Mouse (Mus musculus): ENCODE data around the gene Rab31. TPM values are rescaled to one million over a fixed set of nuclear protein-coding genes. Genes with fewer than 3 reads are reported as not detected.
A peak's percentile ranks its signal among the peaks of the same experiment; 100 is the strongest.

The Rab31 gene
- polyA plus RNA-seq, 1 experiment from 2014 or later = 36.7 TPM

- no peak overlapping the region for H3K9ac ChIP-seq
- no peak overlapping the region for H3K27ac ChIP-seq
- H3K4me1 ChIP-seq = no peaks in the 10 kb centered on the region
- H3K9me3 ChIP-seq = no peaks in the 10 kb centered on the region
- no peak overlapping the region for H3K4me2 ChIP-seq
- no peaks in the 10 kb centered on the region for H3K36me3 ChIP-seq
- H3K27me3 ChIP-seq = no peaks in the 10 kb centered on the region
- WGBS = 84% methylated on average over 4 of the region's 4 CpGs
- no peak for ATAC-seq (ENCODE audit: borderline replicate concordance, extremely low read depth, low FRiP score, low TSS enrichment)
- H3K4me3 ChIP-seq = no peak overlapping the region
Measured at GRCm38 (mm10) chr17:65732666-65733065, 39.9 kb downstream of the Rab31 start.

GRCm38 (mm10) chr17:65731710-65732109 is 40.8 kb downstream of the Rab31 start:
- no peak for ATAC-seq (ENCODE audit: borderline replicate concordance, extremely low read depth, low FRiP score, low TSS enrichment)
- H3K4me3 ChIP-seq = no peak overlapping the region
- WGBS = 85% methylated on average over 9 of the region's 9 CpGs
- no peaks in the 10 kb centered on the region for H3K4me1 ChIP-seq
- no peaks in the 10 kb centered on the region for H3K9me3 ChIP-seq
- no peak overlapping the region for H3K27ac ChIP-seq
- no peaks in the 10 kb centered on the region for H3K36me3 ChIP-seq
- H3K4me2 ChIP-seq = no peak overlapping the region
- H3K27me3 ChIP-seq = no peaks in the 10 kb centered on the region
- no peak overlapping the region for H3K9ac ChIP-seq

- Histone ChIP-seq H3K9me3 (no peaks in the 10 kb centered on the region), H3K27me3 (no peaks in the 10 kb centered on the region), H3K4me2 (no peak overlapping the region), H3K4me1 (no peaks in the 10 kb centered on the region), H3K4me3 (no peak overlapping the region), H3K27ac (peak overlapping the region; percentile 54), H3K36me3 (no peaks in the 10 kb centered on the region), H3K9ac (no peak overlapping the region)
- no peak for ATAC-seq (ENCODE audit: borderline replicate concordance, extremely low read depth, low FRiP score, low TSS enrichment)
- 58% methylated on average over 16 of the region's 16 CpGs for WGBS
Measured at GRCm38 (mm10) chr17:65729945-65730741, 42.4 kb downstream of the Rab31 start.

- ATAC-seq (ENCODE audit: borderline replicate concordance, extremely low read depth, low FRiP score, low TSS enrichment) = no peak
- Histone ChIP-seq H3K27me3 (no peaks in the 10 kb centered on the region), H3K9ac (no peak overlapping the region), H3K4me2 (no peak overlapping the region), H3K4me3 (no peak overlapping the region), H3K9me3 (no peaks in the 10 kb centered on the region), H3K36me3 (no peaks in the 10 kb centered on the region), H3K4me1 (no peaks in the 10 kb centered on the region), H3K27ac (no peak overlapping the region)
- 88% methylated on average over 5 of the region's 5 CpGs for WGBS
Measured at GRCm38 (mm10) chr17:65726755-65727154, 45.8 kb downstream of the Rab31 start.

- no peaks in the 10 kb centered on the region for H3K36me3 ChIP-seq
- no peak overlapping the region for H3K9ac ChIP-seq
- ATAC-seq (ENCODE audit: borderline replicate concordance, extremely low read depth, low FRiP score, low TSS enrichment) = no peak
- no peaks in the 10 kb centered on the region for H3K4me1 ChIP-seq
- no peaks in the 10 kb centered on the region for H3K9me3 ChIP-seq
- no peaks in the 10 kb centered on the region for H3K27me3 ChIP-seq
- H3K4me2 ChIP-seq = no peak overlapping the region
- no peak overlapping the region for H3K27ac ChIP-seq
- WGBS = 90% methylated on average over 6 of the region's 6 CpGs
- H3K4me3 ChIP-seq = no peak overlapping the region
Measured at GRCm38 (mm10) chr17:65726274-65726673, 46.3 kb downstream of the Rab31 start.

- 62% methylated on average over 2 of the region's 2 CpGs for WGBS
- no peak for ATAC-seq (ENCODE audit: borderline replicate concordance, extremely low read depth, low FRiP score, low TSS enrichment)
- H3K4me3 ChIP-seq = no peak overlapping the region
Measured at GRCm38 (mm10) chr17:65725814-65726213, 46.7 kb downstream of the Rab31 start.

GRCm38 (mm10) chr17:65725381-65725780 is 47.2 kb downstream of the Rab31 start:
- H3K4me3 ChIP-seq = no peak overlapping the region
- no peak for ATAC-seq (ENCODE audit: borderline replicate concordance, extremely low read depth, low FRiP score, low TSS enrichment)
- WGBS = 63% methylated on average over 8 of the region's 8 CpGs
- no peak overlapping the region for H3K4me2 ChIP-seq
- H3K4me1 ChIP-seq = no peaks in the 10 kb centered on the region
- H3K9ac ChIP-seq = no peak overlapping the region
- no peaks in the 10 kb centered on the region for H3K9me3 ChIP-seq
- no peaks in the 10 kb centered on the region for H3K27me3 ChIP-seq
- no peaks in the 10 kb centered on the region for H3K36me3 ChIP-seq
- no peak overlapping the region for H3K27ac ChIP-seq

More at GRCm38 (mm10) chr17:65725814-65726213, 46.7 kb downstream of the Rab31 start:
- no peak overlapping the region for H3K4me2 ChIP-seq
- H3K9ac ChIP-seq = no peak overlapping the region
- no peaks in the 10 kb centered on the region for H3K9me3 ChIP-seq
- no peaks in the 10 kb centered on the region for H3K4me1 ChIP-seq
- H3K36me3 ChIP-seq = no peaks in the 10 kb centered on the region
- no peaks in the 10 kb centered on the region for H3K27me3 ChIP-seq
- H3K27ac ChIP-seq = no peak overlapping the region

- Histone ChIP-seq H3K4me2 (no peak overlapping the region), H3K4me1 (no peaks in the 10 kb centered on the region), H3K9me3 (no peaks in the 10 kb centered on the region), H3K4me3 (no peak overlapping the region), H3K27ac (0 out of 2 replicates have a peak overlapping the region, but pooled peaks have one; percentile 6), H3K27me3 (no peaks in the 10 kb centered on the region), H3K9ac (no peak overlapping the region), H3K36me3 (no peaks in the 10 kb centered on the region)
- WGBS = 58% methylated on average over 11 of the region's 11 CpGs
- peak; percentile 55; the same call in 1 of the 2 replicates for ATAC-seq (ENCODE audit: borderline replicate concordance, extremely low read depth, low FRiP score, low TSS enrichment)
Measured at GRCm38 (mm10) chr17:65724254-65724653, 48.3 kb downstream of the Rab31 start.

- no peaks in the 10 kb centered on the region for H3K4me1 ChIP-seq
- H3K27me3 ChIP-seq = no peaks in the 10 kb centered on the region
- WGBS = 91% methylated on average over 8 of the region's 8 CpGs
- no peak overlapping the region for H3K27ac ChIP-seq
- no peak for ATAC-seq (ENCODE audit: borderline replicate concordance, extremely low read depth, low FRiP score, low TSS enrichment)
- H3K9me3 ChIP-seq = no peaks in the 10 kb centered on the region
- no peaks in the 10 kb centered on the region for H3K36me3 ChIP-seq
- H3K9ac ChIP-seq = no peak overlapping the region
- no peak overlapping the region for H3K4me3 ChIP-seq
- no peak overlapping the region for H3K4me2 ChIP-seq
Measured at GRCm38 (mm10) chr17:65723633-65724032, 48.9 kb downstream of the Rab31 start.

GRCm38 (mm10) chr17:65721330-65721729 is 51.2 kb downstream of the Rab31 start:
- no peak overlapping the region for H3K4me2 ChIP-seq
- H3K27me3 ChIP-seq = no peaks in the 10 kb centered on the region
- no peaks in the 10 kb centered on the region for H3K36me3 ChIP-seq
- H3K9ac ChIP-seq = no peak overlapping the region
- no peaks in the 10 kb centered on the region for H3K4me1 ChIP-seq
- ATAC-seq (ENCODE audit: borderline replicate concordance, extremely low read depth, low FRiP score, low TSS enrichment) = no peak
- no peak overlapping the region for H3K4me3 ChIP-seq
- no peaks in the 10 kb centered on the region for H3K9me3 ChIP-seq
- no peak overlapping the region for H3K27ac ChIP-seq

GRCm38 (mm10) chr17:65719826-65720225 is 52.7 kb downstream of the Rab31 start:
- Histone ChIP-seq H3K27ac (no peak overlapping the region), H3K4me2 (no peak overlapping the region), H3K27me3 (no peaks in the 10 kb centered on the region), H3K4me1 (no peaks in the 10 kb centered on the region), H3K4me3 (no peak overlapping the region), H3K9me3 (no peaks in the 10 kb centered on the region), H3K36me3 (no peaks in the 10 kb centered on the region), H3K9ac (no peak overlapping the region)
- 91% methylated on average over 5 of the region's 5 CpGs for WGBS
- ATAC-seq (ENCODE audit: borderline replicate concordance, extremely low read depth, low FRiP score, low TSS enrichment) = no peak

GRCm38 (mm10) chr17:65718578-65718977 is 54.0 kb downstream of the Rab31 start:
- WGBS = 91% methylated on average over 2 of the region's 2 CpGs
- no peaks in the 10 kb centered on the region for H3K27me3 ChIP-seq
- H3K9ac ChIP-seq = no peak overlapping the region
- no peak overlapping the region for H3K4me3 ChIP-seq
- H3K4me1 ChIP-seq = no peaks in the 10 kb centered on the region
- H3K27ac ChIP-seq = no peak overlapping the region
- H3K4me2 ChIP-seq = no peak overlapping the region
- H3K36me3 ChIP-seq = no peaks in the 10 kb centered on the region
- no peaks in the 10 kb centered on the region for H3K9me3 ChIP-seq
- ATAC-seq (ENCODE audit: borderline replicate concordance, extremely low read depth, low FRiP score, low TSS enrichment) = no peak

All from lung, embryonic 15.5 days (tissue).